Comparison of ENCODE assay signal across 12 mouse cellular contexts in genomic region chr19:46186611-46187010, GRCm38 (mm10). TPM values are rescaled to one million over a fixed set of nuclear protein-coding genes. Genes with fewer than 3 reads are reported as not detected.
A peak's percentile ranks its signal among the peaks of the same experiment; 100 is the strongest.
DNase-seq lines count a peak whose midpoint lies in the region; ATAC-seq and TF ChIP-seq lines count a peak whose summit lies in the region.
"Had no signal": no experiment of that assay in that cellular context is flagged by ENCODE, and none has a peak within 500 bp of the region (broad histone marks: within the 10 kb centered on the region; RNA-seq: fewer than 3 reads in every experiment).

No protein-coding gene starts in this region.

- no peak overlapping the region for H3K4me2 ChIP-seq in lung, embryonic 14.5 days
- peak overlapping the region; percentile 52 for H3K4me2 ChIP-seq in heart, embryonic 16.5 days (ENCODE audit: low read depth, low read length)
- H3K4me2 ChIP-seq: forebrain, embryonic 13.5 days; hindbrain, embryonic 14.5 days; neural tube, embryonic 13.5 days had no signal

- H3K36me3 ChIP-seq in lung, embryonic 14.5 days (ENCODE audit: insufficient read depth): peaks cover 4% of the 10 kb centered on the region
- H3K36me3 ChIP-seq in heart, embryonic 16.5 days (ENCODE audit: control insufficient read depth, insufficient read depth): 0 out of 2 replicates have a peak, but pooled peaks cover 3% of the 10 kb centered on the region

- no peak overlapping the region for H3K4me3 ChIP-seq in lung, embryonic 14.5 days (ENCODE audit: low read depth, low read length)
- peak overlapping the region; percentile 57 for H3K4me3 ChIP-seq in gastrocnemius, adult 2 months
- no peak overlapping the region; the same call in 1 of the 2 replicates for H3K4me3 ChIP-seq in heart, embryonic 16.5 days (ENCODE audit: low read length)
- H3K4me3 ChIP-seq: forebrain, embryonic 13.5 days; neural tube, embryonic 13.5 days had no signal

- TF ChIP-seq CTCF in lung, embryonic 14.5 days (IDR thresholded peaks at IDR 0.05; ENCODE audit: low read depth): no peak
- no peak for TF ChIP-seq CTCF in gastrocnemius, adult 2 months (IDR thresholded peaks at IDR 0.05)

- no peaks in the 10 kb centered on the region for H3K9me3 ChIP-seq in lung, embryonic 14.5 days (ENCODE audit: low read depth, low read length)
- no peaks in the 10 kb centered on the region for H3K9me3 ChIP-seq in heart, embryonic 16.5 days (replicated peaks; ENCODE audit: control insufficient read depth, low read length)
- H3K9me3 ChIP-seq: forebrain, embryonic 13.5 days; neural tube, embryonic 13.5 days had no signal

- H3K9ac ChIP-seq in lung, embryonic 14.5 days: no peak overlapping the region
- peak overlapping the region; percentile 11; the same call in 1 of the 2 replicates for H3K9ac ChIP-seq in heart, embryonic 16.5 days (ENCODE audit: low read length)
- H3K9ac ChIP-seq: forebrain, embryonic 13.5 days; hindbrain, embryonic 14.5 days; liver, postnatal 0 days; neural tube, embryonic 13.5 days had no signal

- H3K27ac ChIP-seq in lung, embryonic 14.5 days (ENCODE audit: low read depth): no peak overlapping the region
- peak overlapping the region; percentile 88 for H3K27ac ChIP-seq in gastrocnemius, adult 2 months
- H3K27ac ChIP-seq in heart, embryonic 16.5 days (ENCODE audit: low read length): peak overlapping the region; percentile 88
- H3K27ac ChIP-seq: forebrain, embryonic 13.5 days; hindbrain, embryonic 14.5 days; neural tube, embryonic 13.5 days had no signal

- DNase-seq in lung, embryonic 14.5 days: peak; percentile 39
- no peak for DNase-seq in lung, adult 18-20 months
- DNase-seq in gastrocnemius, adult 2 months: peak; percentile 84
- peak; percentile 14 for DNase-seq in lung, postnatal 36 days
- no peak for DNase-seq in thymus, postnatal 25 days
- no peak for DNase-seq in spleen, postnatal 10 days (ENCODE audit: low spot score in 2 of 2)
- DNase-seq in frontal cortex, postnatal 25 days (ENCODE audit: low spot score in 2 of 2): no peak
- DNase-seq: liver, postnatal 0 days had no signal

- H3K27me3 ChIP-seq in lung, embryonic 14.5 days (ENCODE audit: insufficient read depth, low read length): no peaks in the 10 kb centered on the region
- H3K27me3 ChIP-seq in heart, embryonic 16.5 days (ENCODE audit: control insufficient read depth, insufficient read depth, low read length): no peaks in the 10 kb centered on the region
- H3K27me3 ChIP-seq: forebrain, embryonic 13.5 days; neural tube, embryonic 13.5 days had no signal

- intact Hi-C loops in gastrocnemius, adult 2 months (cut with DNase I): loop anchor here (5.0 kb wide), 2 partner anchors 39 to 41 kb away; partner anchors contain the start of gene Pitx3

- 12% methylated on average over 3 of the region's 3 CpGs for WGBS in lung, embryonic 14.5 days
- WGBS in heart, embryonic 16.5 days: 4% methylated on average over 3 of the region's 3 CpGs

- H3K4me1 ChIP-seq in lung, embryonic 14.5 days (ENCODE audit: insufficient read depth): 0 out of 2 replicates have a peak, but pooled peaks cover 4% of the 10 kb centered on the region
- peaks cover 14% of the 10 kb centered on the region for H3K4me1 ChIP-seq in heart, embryonic 16.5 days (ENCODE audit: control insufficient read depth, insufficient read depth, low read length)
- H3K4me1 ChIP-seq: forebrain, embryonic 13.5 days had no signal

- no peak for ATAC-seq in lung, embryonic 14.5 days (ENCODE audit: insufficient read depth)
- peak; percentile 77 for ATAC-seq in heart, embryonic 16.5 days (replicated peaks; ENCODE audit: extremely low read depth, insufficient read depth, low FRiP score)
- ATAC-seq: forebrain, embryonic 13.5 days; liver, postnatal 0 days had no signal

RNA-seq across cellular contexts. Expression of gene Gbf1, which starts 34.3 kb away (rescaled TPM):
- polyA plus RNA-seq in lung, embryonic 14.5 days (2014; fragmentation: Nextera tagmentation; extraction: Ambion mirVana): 63.6 and 66.4 TPM in 2 replicates
- total RNA-seq in gastrocnemius, adult 2 months (2021): 10 to 100 TPM; 47.4 to 59.0 TPM
- 36.1 and 42.7 TPM in 2 replicates for polyA plus RNA-seq in heart, embryonic 16.5 days (2015; fragmentation: Nextera tagmentation; extraction: Ambion mirVana)

RNA-seq across cellular contexts. Expression of gene Pitx3, which starts 38.5 kb away (rescaled TPM):
- polyA plus RNA-seq in lung, embryonic 14.5 days (2014; fragmentation: Nextera tagmentation; extraction: Ambion mirVana): 0.41 and 0.82 TPM in 2 replicates
- 10 to 100 TPM in 1 of 2 experiments, 1 to 10 TPM in 1; 4.6 to 15.1 TPM for total RNA-seq in gastrocnemius, adult 2 months (2021)
- 0.33 and 0.39 TPM in 2 replicates for polyA plus RNA-seq in heart, embryonic 16.5 days (2015; fragmentation: Nextera tagmentation; extraction: Ambion mirVana)
- polyA plus RNA-seq: forebrain, embryonic 13.5 days; hindbrain, embryonic 14.5 days; liver, postnatal 0 days had no signal

RNA-seq across cellular contexts. Expression of gene Elovl3, which starts 54.9 kb away (rescaled TPM):
- not detected in 2 replicates for polyA plus RNA-seq in lung, embryonic 14.5 days (2014; fragmentation: Nextera tagmentation; extraction: Ambion mirVana)
- not detected for total RNA-seq in gastrocnemius, adult 2 months (2021)
- not detected in 2 replicates for polyA plus RNA-seq in heart, embryonic 16.5 days (2015; fragmentation: Nextera tagmentation; extraction: Ambion mirVana)
- polyA plus RNA-seq: forebrain, embryonic 13.5 days; hindbrain, embryonic 14.5 days; neural tube, embryonic 13.5 days had no signal

Comparison
In these comparisons a context has a peak if more than half of its experiments do, and no peak if none do; other contexts are left out.
1. DNase-seq: peak in lung, embryonic 14.5 days (single experiment), gastrocnemius, adult 2 months (single experiment) and lung, postnatal 36 days (single experiment); none in lung, adult 18-20 months (0 of 2), thymus, postnatal 25 days (single experiment), spleen, postnatal 10 days (0 of 2) and frontal cortex, postnatal 25 days (0 of 2).